Mouse (Mus musculus) embryonic fibroblast, embryonic 13.5 days (primary cell): ENCODE data around the gene Vps51. TPM values are rescaled to one million over a fixed set of nuclear protein-coding genes. Genes with fewer than 3 reads are reported as not detected.

ENCODE experiments used
- H3K27ac ChIP-seq: 2 replicates; pipeline ENCODE4 v1.5.1; 2012; ENCODE audit warnings: low read length, control low read depth, inconsistent platforms; ENCODE audit not compliant: insufficient read depth
- H3K4me1 ChIP-seq: 2 replicates; pipeline ENCODE4 v1.6.1; 2011; ENCODE audit warnings: low read length; ENCODE audit not compliant: control insufficient read depth, insufficient read depth
- H3K4me3 ChIP-seq: 2 replicates; pipeline ENCODE4 v1.5.1; 2011; ENCODE audit warnings: mild to moderate bottlenecking, control low read depth, low read length; ENCODE audit not compliant: insufficient read depth
- CTCF ChIP-seq: IDR thresholded peaks from 2 replicates; pipeline ENCODE4 v1.5.1; 2011; ENCODE audit warnings: mild to moderate bottlenecking, control low read depth, low read length, moderate library complexity, borderline replicate concordance; ENCODE audit not compliant: insufficient read depth
- POLR2A ChIP-seq: IDR thresholded peaks from 2 replicates; pipeline ENCODE4 v1.6.1; 2011; ENCODE audit warnings: low read depth, mild to moderate bottlenecking, control low read depth, low read length, moderate library complexity
- polyA plus RNA-seq: library from polyadenylated mRNA; stranded (reverse); fragments of >200 nt; gene quantifications from 2 replicates; pipeline ENCODE4 v1.2.4, GENCODE M21; 2011; ENCODE audit warnings: low read depth; ENCODE audit not compliant: missing spikeins, insufficient read length

Gene Vps51
- polyA plus RNA-seq, 1 experiment, result 23.5 TPM

- Histone ChIP-seq H3K4me1 (no peaks in the 10 kb centered on the region), H3K4me3 (peak overlapping the region; percentile 56), H3K27ac (no peak overlapping the region)
- TF ChIP-seq POLR2A, result no peak
- no peak for TF ChIP-seq CTCF
Observed at GRCm38 (mm10) chr19:6066571-6066970, 10.5 kb downstream of the Vps51 start.

DNA sequence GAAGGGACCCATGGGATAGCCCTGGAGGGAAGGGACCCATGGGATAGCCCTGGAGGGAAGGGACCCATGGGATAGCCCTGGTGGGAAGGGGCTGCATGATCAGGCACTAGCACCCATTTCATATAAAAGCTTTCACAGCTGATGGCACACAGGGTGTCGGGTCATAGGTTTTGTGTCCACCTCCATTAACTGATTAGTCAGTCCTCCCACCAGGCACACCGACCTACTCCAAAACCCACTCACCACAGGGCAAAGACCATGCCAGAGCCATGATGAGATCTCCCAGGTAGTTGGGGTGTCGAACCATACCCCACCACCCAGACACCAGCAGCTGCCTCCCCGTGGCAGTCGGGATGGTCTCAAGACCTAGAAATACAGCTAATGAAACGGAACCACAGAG is 13.9 kb downstream of the Vps51 start:
- Histone ChIP-seq H3K4me1 (peaks cover 4% of the 10 kb centered on the region; the same call in 1 of the 2 replicates), H3K27ac (no peak overlapping the region), H3K4me3 (no peak overlapping the region)
- TF ChIP-seq CTCF (no peak), POLR2A (no peak; the same call in 1 of the 2 replicates)

- Histone ChIP-seq H3K4me1 (peaks cover 4% of the 10 kb centered on the region; the same call in 1 of the 2 replicates), H3K27ac (no peak overlapping the region), H3K4me3 (peak overlapping the region; percentile 60)
- TF ChIP-seq POLR2A, result 0 out of 2 replicates have a peak, but pooled peaks have one; percentile 4
- no peak for TF ChIP-seq CTCF
Observed at GRCm38 (mm10) chr19:6062418-6062817, 14.6 kb downstream of the Vps51 start.

GRCm38 (mm10) chr19:6061641-6062302 is 15.3 kb downstream of the Vps51 start:
- TF ChIP-seq CTCF, result no peak
- TF ChIP-seq POLR2A, result peak; percentile 46; the same call in 1 of the 2 replicates
- H3K27ac ChIP-seq, result peak overlapping the region; percentile 82
- peaks cover 4% of the 10 kb centered on the region; the same call in 1 of the 2 replicates for H3K4me1 ChIP-seq
- peak overlapping the region; percentile 60 for H3K4me3 ChIP-seq

- peaks cover 4% of the 10 kb centered on the region; the same call in 1 of the 2 replicates for H3K4me1 ChIP-seq
- peak within 1 kb of the TSS; percentile 60 for H3K4me3 ChIP-seq
- peak; percentile 68 for TF ChIP-seq POLR2A
- no peak for TF ChIP-seq CTCF
- peak within 1 kb of the TSS; percentile 84 for H3K27ac ChIP-seq
Observed at GRCm38 (mm10) chr19:6061021-6061533, 16.0 kb downstream of the Vps51 start, which contains the start of gene Znhit2. Gene Znhit2, plus strand, starts transcription at chr19:6061192.

- TF ChIP-seq POLR2A (no peak), CTCF (no peak)
- peak overlapping the region; percentile 88 for H3K4me3 ChIP-seq
- peaks cover 4% of the 10 kb centered on the region; the same call in 1 of the 2 replicates for H3K4me1 ChIP-seq
- H3K27ac ChIP-seq, result 0 out of 2 replicates have a peak overlapping the region, but pooled peaks have one; percentile 44
Observed at GRCm38 (mm10) chr19:6058966-6059365, 18.1 kb downstream of the Vps51 start.

GRCm38 (mm10) chr19:6058513-6058912 is 18.5 kb downstream of the Vps51 start:
- peak overlapping the region; percentile 88 for H3K4me3 ChIP-seq
- TF ChIP-seq CTCF, result no peak
- no peak; the same call in 1 of the 2 replicates for TF ChIP-seq POLR2A
- H3K4me1 ChIP-seq, result peaks cover 4% of the 10 kb centered on the region; the same call in 1 of the 2 replicates
- H3K27ac ChIP-seq, result peak overlapping the region; percentile 44; the same call in 1 of the 2 replicates

DNA sequence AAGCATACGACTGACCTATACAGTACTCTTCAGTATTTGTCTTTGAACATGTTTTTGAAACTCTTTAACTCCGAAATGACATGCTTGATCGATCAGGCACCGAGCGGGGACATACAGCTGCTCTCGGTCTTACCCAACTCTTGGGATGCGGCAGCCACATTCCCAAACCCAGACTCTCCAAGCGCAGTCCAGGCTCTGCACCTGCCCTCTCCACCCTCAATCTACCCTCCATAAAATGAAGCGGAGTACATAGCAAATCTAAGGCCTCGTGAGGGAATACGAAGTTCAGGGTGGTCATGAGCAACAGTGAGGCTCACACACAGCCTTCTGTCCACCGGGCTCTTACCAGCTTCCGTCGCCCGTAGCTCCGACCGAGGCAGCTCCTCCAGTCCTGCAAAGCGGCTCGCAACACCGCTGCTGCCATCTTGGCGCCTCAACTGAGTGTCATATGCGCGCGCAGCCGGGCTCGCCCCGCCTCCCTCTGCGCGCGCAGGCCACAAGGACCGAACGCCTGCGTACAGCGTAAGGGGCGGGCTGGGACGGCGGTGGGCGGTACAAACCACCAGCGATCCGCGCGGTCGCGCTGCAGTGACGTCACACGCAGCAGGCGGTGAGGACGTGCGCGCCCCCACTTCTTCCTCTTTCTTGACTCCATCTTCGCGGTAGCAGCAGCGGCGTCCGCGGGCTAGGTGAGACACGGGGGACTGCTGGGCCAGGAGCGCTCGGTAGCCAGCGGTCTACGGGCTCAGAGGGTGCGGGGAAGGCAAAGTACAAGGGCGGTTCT is 19.5 kb downstream of the Vps51 start, which contains the start of the genes Mrpl49 and Fau:
TSS of gene Mrpl49 (minus strand) at position 473 of the 784 bp plus-strand sequence.
TSS of gene Fau (plus strand) at position 532 of the 784 bp plus-strand sequence.
- Histone ChIP-seq H3K27ac (peak within 1 kb of the TSS; percentile 44), H3K4me1 (peaks cover 4% of the 10 kb centered on the region; the same call in 1 of the 2 replicates), H3K4me3 (peak within 1 kb of the TSS; percentile 88)
- TF ChIP-seq POLR2A (peak; percentile 94), CTCF (no peak)

DNA sequence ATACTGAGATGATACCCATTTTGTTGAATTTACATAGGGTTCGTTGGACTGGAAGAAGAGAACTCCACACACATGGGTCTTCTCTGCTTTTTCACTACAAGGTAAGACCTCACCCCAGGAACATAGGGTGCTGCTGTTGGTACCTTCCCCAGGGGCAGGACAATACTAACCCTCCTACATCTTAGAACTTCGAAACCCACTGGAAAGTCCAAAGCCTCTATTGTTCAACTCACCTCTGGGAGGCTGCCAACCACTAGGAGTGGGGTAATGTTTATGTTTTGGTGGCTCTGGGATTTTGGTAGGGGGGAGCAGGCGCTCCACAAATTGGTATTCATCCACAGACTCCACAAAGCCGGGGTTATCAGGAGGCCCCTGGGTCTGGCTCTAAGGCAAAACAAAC is 20.3 kb downstream of the Vps51 start:
- Histone ChIP-seq H3K27ac (no peak overlapping the region), H3K4me1 (peaks cover 4% of the 10 kb centered on the region; the same call in 1 of the 2 replicates)
- no peak for TF ChIP-seq POLR2A
- no peak for TF ChIP-seq CTCF

More for the DNA sequence above, 20.3 kb downstream of the Vps51 start:
- peak overlapping the region; percentile 87 for H3K4me3 ChIP-seq
